Mouse (Mus musculus) cerebellum, adult 11-12 months (tissue): ENCODE data around the gene Zfp617.
"Not testable (repeated sequence)": the region's sequence is repeated elsewhere in the genome, so short reads cannot be mapped to it uniquely, and the experiment has no call there.

Source experiments
- DNase-seq: peaks from one replicate; pipeline ENCODE4 v3.0.0; 2022

Zfp617 gene

DNA sequence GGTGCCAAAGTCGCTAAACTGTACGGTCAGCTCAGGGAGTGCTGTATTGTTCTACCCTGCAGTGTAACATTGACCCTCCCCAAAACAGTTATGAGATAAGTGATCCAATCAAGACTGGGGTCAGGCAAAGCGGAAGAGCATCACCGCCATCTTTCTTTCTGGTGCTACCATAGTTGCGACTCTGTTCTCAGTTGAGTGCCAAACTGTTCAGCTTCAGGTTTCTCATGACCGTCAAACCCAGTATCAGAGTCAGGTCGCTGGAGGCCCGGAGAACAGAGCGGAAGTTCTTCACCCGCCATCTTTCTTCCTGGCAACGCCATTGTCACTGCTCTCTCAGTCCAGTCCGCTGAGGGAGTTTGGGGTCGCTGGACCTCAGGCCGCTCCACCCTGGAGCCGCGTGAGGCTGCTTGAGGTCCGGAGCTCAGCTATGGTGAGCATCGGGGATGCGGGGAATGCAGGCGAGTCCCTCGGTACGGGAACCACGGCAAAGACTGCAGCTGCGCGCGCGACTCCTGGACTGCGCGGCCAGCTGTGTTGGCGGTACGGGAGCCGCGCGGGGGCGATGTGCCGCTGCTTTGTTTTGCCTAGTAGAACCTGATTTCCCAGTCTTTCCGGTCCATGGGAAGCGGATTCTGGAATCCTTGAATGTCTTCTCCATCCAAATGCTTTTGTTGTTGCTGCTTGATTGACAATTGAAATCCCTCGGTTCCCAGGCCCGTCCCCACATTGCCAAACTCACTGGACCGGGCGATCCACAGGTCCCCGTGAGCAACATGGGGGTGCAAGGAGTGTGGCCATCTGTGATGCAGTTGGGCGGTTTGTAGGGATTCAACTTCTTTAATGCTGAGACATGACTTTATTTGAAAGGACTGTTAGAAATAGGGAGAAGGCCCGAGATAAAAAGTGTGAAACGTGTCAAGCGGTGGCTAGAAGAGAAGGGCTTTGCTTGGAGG lies at the start of gene Zfp617, which contains the start of gene Zfp882:
Gene Zfp617, plus strand, starts transcription at position 327 of the 953 bp plus-strand sequence.
Gene Zfp882, plus strand, starts transcription at position 300 of the 953 bp plus-strand sequence.
- peak; percentile 89 for DNase-seq

DNA sequence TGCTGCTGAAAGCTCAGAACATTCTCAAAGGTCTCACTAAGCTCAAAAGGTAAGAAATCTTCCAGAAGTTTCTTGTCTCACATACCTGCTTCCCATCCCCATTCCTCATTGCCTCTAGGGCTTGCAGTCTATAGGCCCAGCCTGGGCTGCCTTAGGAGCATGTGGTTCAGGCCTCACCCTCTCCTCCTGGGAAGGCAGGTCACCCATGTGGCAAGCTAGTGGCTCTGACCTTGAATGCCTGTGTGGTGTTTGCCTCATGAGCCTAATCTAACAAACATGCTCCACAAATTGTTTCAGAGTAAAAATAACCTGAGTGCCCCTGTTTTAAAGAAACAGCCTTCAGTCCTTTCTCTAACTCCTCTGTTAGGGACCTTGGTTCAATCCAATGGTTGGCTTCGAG lies 46.9 kb upstream of the Zfp617 start:
- DNase-seq: not testable (repeated sequence)

DNA sequence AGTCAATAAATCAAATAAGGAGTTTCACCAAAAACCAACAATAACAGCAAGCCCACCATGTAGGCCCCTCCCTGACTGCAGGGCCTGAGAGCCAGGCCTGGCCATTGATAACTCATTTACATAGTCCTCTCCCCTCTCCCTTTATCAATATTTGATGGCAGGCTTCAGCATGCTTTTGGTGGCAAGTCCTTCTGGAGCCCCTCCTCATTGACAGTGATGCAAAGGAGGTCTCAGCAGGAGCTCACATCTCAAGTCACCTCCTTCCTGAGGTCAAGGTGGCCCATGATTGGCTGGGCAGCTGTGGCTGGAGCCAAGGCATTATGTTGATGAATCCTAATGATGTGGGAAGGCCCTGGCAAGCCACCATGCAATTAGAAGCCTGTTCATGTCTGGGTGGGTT lies 46.4 kb upstream of the Zfp617 start:
- DNase-seq: not testable (repeated sequence)

DNA sequence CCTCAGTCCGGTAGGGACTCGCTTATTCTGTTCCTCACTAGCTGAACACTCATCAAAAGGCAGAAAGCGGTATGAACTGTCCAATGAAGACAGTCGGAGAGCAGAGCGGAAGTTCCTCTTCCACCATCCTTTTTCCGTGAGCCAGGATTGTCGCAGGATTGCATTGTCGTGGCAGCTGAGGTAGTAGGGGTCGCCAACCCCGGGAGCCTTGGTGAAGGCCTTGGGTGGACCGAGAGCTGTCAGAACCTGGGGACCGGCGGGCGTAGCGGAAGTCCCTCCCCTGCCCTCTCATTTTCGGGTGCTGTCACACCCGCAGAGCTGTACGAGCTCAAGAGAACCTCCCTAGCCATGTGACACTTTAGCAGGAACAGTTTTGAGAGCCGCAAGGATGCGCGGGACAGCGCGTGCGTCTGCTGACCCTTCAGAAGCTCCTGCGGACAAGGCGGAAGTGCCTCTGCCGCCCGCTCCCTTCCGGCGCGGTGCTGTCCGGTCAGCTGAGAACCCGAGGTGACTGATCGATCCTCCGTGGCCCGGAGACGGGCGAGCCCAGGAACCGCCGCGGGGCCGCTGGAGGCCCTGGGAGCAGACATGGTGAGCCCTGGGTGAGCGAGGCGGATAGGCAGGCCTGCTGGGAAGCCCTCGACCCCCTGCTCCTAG lies 26.7 kb upstream of the Zfp617 start, which contains the start of gene Zfp709:
Gene Zfp709, plus strand, starts transcription at position 402 of the 657 bp plus-strand sequence.
- DNase-seq: peak; percentile 80

DNA sequence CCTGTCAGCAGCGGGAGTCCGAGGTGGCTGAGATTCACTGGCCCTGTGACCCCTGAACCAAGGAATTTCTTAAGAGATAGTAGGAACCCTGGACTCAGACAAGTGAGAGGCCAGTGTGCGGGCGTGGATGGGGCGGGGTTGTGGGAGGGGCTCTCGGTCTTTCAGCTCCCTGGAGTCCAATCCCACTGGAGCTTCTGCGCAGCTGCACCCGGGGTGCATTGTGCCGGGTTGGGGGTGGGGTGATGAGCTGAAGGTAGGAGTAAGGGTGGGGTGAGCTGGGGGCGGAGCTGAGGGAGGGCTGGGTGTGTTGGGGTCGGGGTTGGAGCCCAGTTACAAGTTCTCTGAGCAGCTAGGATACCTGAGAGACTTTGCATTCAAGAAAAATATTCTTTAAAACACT lies 7.8 kb upstream of the Zfp617 start:
- DNase-seq: not testable (repeated sequence)

DNA sequence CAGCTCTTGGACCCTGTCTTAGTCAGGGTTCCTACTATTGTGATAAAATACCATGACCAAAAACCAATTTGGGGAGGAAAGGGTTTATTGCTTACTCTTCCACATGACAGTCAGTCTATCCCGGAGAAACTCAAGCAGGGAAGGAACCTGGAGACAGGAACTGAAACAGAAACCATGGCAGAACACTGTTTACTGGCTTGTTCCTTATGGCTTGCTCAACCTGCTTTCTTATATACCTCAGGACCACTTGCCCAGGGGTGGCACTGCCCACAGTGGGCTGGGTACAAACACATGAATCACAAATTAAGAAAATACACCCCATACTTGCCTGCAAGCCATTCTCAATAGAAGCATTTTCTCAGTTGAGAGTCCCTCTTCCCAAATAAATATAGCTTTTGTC lies 5.4 kb upstream of the Zfp617 start:
- DNase-seq: not testable (repeated sequence)

DNA sequence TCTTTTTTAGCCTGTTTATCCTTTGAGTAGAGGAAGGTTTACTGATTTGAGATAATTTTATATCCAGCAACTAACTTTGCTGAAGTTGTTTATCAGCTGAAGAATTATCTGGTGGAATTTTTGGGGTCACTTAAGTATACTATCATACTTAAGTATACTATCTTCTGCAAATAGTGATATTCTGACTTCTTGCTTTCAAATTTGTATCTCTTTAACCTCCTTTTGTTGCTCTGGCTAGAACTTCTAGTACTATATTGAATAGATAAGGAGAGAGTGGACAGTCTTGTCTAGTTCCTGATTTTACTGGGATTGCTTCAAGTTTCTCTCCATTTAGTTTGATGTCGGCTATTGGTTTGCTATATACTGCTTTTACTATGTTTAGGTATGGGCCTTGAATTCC lies 1.6 kb upstream of the Zfp617 start:
- DNase-seq: no peak

DNA sequence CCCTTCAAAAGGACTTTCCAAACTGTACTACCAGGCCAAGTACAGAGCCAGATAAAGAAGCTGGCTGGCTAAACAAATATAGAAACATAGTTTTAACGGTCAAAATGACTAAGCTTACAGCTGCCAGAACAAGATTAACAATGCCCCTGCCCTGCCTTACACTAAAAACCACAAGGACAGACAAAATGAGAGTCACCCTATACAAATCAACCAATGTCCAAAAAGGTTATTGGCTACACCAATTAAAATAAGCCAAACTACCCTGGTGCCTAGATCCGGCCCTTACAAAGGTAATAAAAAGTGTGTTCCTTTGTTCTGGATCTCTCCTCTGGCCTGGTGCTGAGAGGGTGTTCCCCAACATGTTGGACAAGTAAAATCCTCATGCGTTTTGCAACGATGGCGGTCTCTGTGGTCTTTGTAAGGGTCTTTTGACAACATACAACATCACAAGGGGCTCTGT lies 607 bp upstream of the Zfp617 start:
- DNase-seq: no peak

DNA sequence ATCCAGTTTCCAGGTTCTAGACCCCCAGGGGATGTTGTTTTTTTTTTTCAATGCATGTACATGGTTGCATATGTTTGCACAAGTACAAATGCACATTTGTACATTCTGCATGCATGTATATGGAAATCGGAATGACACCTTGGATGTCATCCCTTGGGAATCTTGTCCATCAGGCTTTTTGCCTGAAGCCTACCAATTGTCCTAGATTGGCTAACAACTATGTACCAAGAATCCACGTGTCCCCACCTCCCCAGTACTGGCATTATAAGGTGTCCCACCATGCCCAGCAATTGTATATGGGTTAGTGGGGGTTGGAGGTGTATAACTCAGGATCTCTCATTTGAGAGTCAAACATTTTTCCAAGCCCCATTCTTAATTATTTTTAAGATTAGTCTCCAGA lies 3.9 kb downstream of the Zfp617 start:
- no peak for DNase-seq

DNA sequence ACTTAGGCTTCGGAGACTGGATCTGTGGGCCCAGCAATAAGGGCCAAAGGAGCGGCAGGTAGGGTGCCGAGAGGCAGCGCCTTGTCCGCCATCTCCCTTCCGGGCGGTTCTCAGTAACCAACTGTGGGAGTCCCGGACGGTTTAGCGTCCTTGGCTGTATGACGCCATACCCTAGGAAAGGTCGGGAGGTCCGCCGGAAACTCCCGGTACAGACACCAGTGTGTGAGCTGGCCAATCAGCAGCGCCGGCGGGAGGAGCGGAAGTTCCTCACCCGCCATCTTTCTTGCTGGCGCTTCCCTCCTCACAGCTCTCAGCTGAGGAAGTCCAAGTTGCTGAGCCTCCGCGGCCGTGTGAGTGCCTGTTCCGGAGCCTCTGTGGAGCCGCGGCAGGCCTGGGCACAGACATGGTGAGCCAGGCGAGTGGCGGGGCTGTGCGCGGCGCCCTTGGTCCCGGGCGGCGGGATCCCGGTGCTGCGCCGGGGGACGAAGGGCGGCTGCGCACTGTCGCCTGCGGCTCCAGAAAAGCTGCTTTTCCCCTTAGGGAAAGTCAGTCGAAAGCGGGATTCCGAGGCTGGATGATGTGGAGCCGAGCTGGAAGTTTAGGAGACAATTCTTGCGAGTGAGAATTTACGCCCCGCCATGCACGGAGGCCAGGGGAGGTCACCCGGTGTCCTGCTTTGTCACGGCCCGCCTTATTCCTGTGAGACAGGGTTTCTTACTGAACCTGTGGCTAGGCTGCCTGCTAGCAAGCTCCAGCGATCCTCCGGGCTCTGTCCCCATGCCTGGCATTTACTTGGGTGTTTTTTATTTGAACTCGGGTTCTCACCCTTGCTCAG lies 14.3 kb downstream of the Zfp617 start:
- DNase-seq: peak; percentile 96

DNA sequence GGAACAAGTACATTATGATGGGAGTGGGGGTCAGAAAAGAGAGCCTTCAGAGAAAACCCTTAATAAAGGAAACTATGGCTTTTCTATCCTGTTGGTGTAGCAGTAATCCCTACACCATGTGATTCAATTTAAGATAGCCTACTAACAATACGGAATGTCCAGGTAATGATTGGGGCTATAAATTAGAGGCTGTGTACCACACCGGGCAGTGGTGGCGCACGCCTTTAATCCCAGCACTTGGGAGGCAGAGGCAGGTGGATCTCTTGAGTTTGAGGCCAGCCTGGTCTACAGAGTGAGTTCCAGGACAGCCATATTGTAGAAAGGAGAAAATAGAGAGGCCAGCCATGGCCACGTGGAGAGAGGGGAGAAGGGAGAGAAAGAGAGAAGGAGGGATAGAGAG lies 17.4 kb downstream of the Zfp617 start:
- no peak for DNase-seq

DNA sequence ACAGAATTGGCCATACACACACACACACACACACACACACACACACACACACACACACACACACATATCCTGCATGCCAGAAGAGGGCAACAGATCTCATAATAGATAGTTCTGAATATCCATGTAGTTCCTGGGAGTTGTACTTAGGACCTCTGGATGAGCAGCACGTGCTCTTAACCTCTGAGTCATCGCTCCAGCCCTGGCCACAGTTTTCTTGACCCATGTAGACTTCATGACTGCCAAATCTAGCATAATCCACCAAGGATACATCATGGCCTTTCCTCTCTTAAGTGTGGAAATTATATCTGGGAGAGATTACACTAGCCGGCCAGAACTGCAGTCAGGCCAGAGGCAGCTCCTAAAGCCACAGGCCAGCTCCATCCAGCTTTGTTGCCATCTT lies 18.1 kb downstream of the Zfp617 start:
- DNase-seq: no peak

DNA sequence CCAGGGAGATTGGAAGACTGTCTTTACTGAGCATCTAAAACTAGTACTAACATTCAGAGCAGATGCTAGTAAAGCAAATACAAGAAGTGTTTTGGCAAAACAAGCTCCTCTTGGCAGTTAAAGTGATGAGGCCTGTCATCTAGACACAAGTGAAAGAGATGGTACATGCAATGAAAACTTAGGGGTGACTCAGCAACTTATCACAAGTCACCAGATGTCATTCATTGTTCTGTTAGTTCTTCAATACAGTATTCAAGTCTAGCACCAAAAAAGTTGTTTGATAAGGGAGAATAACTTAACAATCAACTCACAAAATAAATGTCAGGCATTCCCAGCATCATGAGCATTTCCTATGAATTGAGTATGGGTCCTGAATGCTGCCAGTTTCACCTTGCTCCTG lies 19.3 kb downstream of the Zfp617 start:
- no peak for DNase-seq

DNA sequence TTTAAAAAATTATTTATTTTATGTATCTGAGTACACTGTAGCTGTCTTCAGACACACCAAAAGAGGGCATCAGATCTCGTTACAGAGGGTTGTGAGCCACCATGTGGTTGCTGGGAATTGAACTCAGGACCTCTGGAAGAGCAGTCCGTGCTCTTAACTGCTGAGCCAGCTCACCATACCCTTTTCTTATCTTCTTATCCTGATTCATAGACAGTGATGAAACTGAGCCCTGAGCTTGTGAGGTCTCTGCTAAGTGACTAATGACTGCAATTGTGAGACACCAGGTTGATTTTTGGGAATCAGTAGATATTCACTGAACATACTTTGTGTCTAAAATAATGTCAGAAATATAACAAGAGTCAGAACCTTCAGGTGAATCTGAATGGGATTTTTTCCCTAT lies 29.6 kb downstream of the Zfp617 start:
- not testable (repeated sequence) for DNase-seq

DNA sequence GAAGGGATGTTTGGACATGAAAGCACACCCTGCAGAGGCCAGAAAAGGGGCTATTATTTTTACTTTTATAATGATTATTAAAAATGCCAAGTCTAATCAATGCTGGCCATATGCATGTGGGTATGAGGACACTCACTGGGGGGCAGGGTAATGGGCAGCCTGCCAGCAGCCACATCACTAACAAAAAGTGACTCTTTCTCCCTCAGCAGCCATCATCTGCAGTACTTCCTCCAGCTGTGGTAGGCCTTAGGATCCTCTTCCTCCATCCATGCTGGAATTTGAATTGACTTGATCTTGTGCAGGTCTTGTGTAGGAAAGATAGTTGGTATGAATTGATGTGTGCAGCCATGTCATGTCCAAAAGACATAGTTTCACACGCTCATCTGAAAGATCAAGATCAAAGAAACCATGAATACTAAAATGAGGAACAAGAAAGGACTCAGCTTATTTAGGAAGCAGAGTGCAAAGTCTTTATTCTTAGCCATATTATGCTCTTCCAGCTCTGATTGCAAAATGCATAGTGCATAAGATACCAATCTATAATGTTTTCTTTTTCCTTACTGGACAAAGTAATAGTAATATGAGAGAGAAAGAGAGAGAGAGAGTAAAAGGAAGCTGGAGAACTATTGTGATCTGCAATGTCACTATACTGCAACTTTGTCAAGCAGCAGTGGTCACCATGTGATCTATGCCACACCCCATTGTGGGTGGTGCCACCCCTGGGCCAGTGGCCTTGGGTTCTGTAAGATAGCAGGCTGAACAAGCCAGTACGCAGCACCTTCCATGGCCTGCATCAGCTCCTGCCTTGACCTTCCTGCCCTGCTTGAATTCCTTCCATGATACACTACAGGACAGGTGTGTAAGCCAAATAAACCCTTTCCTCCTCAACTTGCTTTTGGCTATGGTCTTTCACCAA lies 32.1 kb downstream of the Zfp617 start:
- no peak for DNase-seq

DNA sequence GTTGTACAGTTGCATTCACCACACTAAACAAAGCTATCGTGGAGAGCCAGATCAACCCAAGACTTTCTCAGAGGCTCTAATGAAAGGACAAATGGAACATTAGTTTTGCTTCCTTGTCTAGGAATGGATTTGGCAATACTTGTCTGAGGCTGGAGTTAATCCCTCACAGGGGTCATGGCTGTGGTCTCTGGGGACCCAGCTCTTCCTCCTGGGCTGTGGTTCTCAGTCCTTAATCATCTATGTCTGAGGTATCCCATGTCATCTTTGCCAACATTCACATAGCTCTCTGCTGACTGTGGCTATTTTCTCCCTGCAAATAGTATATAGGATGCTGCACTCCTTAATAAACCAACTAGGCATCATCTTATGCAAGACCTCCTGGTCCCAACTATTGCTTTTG lies 33.3 kb downstream of the Zfp617 start:
- DNase-seq: no peak

DNA sequence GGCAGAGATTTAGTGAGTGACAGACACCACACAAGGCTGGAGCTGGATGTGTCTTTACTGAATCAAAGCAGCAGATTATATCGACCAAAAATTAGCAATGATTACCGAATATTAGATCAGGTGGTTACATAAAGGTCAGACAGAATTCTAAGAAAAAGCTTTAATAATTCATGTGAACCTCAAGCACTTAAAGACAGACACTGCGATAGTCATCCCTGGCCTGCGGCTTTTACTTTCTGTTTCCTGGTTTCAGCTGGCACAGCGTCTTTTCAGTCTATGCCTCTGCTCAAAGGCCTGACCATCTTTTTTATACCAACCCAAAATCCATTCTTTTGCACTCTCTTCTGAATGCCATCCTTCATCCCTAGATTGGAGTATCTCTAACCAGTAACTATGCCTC lies 40.2 kb downstream of the Zfp617 start:
- DNase-seq: no peak

DNA sequence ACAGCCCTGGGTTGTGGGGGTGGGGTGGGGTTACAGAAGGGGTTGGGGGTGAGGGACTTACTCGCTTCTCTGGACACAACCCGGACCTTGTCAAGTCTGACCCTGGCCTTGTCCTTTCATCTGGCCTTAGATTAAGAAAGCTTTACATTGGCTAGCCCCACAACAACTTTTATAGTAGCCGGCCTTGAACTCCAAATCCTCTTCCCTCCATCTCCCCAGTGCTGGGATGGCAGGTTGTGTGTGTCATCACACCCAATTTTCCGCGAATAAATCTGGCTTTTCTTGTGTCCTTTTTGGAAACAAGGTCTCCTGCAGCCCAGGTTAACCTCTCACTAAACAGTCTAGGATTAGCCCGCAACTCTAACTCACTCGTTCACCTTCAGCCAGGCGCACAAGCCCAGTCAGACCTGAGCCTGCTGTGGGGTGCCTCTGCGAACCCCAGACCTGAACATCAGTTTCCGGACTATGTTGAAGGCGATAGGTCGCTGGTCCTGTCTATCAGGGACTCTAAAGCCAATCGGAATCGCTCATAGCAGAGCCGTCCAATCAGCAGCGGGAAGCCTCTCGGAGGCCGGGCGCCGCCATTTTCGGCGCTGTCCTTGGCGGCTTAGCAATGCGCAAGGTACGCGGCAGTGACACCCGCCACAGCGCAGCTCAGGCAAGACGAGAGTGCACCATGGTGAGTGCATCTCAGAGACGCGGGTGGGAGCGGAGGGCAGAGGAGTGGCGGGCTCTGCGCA lies 42.2 kb downstream of the Zfp617 start, which contains the start of gene Zfp961:
Gene Zfp961, plus strand, starts transcription at position 557 of the 740 bp plus-strand sequence.
- DNase-seq: peak; percentile 97

DNA sequence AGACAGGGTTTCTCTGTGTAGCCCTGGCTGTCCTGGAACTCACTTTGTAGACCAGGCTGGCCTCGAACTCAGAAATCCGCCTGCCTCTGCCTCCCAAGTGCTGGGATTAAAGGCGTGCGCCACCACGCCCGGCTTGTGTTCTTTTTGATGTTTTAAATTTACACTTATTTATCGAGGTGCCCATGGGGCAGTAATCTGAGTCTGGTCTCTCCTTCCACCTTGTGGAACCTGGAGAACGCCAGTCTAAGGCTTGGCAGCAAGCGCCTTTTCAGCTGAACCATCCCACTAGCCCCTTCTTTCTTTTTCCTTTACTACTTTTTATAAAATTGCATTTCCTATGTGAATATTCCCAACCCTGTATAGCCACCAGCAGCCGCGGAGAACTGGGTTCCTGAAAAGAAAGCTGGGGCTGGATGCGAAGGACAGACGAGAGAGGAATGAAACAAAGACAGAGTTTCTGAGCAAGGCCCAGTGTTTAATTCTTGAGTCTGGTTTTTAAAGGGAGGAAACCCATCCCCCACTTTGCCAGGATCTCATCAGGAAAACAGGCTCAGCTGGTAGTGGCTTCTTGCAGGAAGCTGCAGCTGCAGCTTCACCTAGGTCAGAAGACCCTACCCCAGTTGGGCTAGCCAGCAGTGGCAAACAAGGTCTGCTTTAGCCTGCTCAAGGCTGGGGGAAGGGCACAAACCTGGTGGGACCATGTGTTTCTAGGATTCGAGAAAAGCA lies 43.2 kb downstream of the Zfp617 start:
- peak; percentile 27 for DNase-seq

DNA sequence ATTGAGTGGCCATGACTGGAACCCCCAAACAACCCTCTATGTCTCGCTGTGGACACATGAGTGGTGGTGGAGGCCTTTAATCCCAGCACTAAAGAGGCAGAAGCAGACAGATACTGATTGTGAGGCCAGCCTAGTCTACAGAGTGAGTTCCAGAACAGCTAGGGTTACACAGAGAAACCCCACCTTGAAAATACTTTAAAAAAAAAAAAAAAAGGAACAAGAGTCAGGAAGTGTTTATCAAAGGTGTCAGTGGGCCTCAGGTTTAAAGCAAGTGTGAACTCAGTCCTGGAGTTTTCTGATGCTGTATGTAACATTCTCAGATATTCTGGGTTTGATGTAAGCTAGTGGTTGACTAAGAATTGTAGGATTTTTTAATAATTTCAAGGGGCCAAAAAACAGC lies 44.1 kb downstream of the Zfp617 start:
- no peak for DNase-seq
